Mouse (Mus musculus): Measurements from ENCODE around the gene Pomt1. TPM values are rescaled to one million over a fixed set of nuclear protein-coding genes. Genes with fewer than 3 reads are reported as not detected.

Pomt1 gene
- polyA plus RNA-seq, 1 experiment from 2014 or later: 31.6 TPM

DNA sequence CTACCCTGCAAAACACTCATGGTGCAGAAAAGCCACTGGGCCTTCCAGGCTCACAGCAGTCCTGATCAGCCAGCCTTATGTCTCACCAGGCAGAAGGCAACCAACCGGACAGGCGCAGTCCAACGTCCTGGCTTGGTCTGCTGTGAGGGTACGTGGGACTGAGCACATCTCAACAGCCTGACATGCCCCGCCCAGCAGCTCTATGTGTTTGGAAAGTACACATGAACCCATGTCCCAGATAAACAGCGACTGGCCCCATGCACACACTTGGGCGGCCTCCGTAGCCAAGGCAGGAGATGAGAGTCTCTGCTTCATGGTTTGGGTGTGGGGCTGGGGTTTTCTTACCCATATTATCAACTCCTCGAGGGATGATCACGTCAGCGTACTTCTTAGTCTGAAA lies 19.9 kb downstream of the Pomt1 start:
- H3K27ac ChIP-seq: no peak overlapping the region
- peaks cover 69% of the 10 kb centered on the region for H3K36me3 ChIP-seq
- ATAC-seq (replicated peaks; ENCODE audit: low FRiP score): no peak
- peaks cover 15% of the 10 kb centered on the region for H3K4me1 ChIP-seq
- WGBS: 94% methylated on average over 11 of the region's 11 CpGs
- H3K9me3 ChIP-seq (replicated peaks): no peaks in the 10 kb centered on the region
- H3K27me3 ChIP-seq: no peaks in the 10 kb centered on the region
- no peak overlapping the region for H3K9ac ChIP-seq
- no peak overlapping the region for H3K4me3 ChIP-seq (replicated peaks)
- H3K4me2 ChIP-seq: no peak overlapping the region

GRCm38 (mm10) chr2:32258887-32259533 lies 22.6 kb downstream of the Pomt1 start:
- Histone ChIP-seq H3K4me1 (peaks cover 15% of the 10 kb centered on the region), H3K4me2 (peak overlapping the region; percentile 61), H3K27ac (peak overlapping the region; percentile 61), H3K36me3 (peaks cover 42% of the 10 kb centered on the region), H3K4me3 (replicated peaks) (peak overlapping the region; percentile 67), H3K9ac (peak overlapping the region; percentile 79), H3K27me3 (no peaks in the 10 kb centered on the region), H3K9me3 (replicated peaks) (no peaks in the 10 kb centered on the region)
- WGBS: 39% methylated on average over 6 of the region's 6 CpGs
- ATAC-seq (replicated peaks; ENCODE audit: low FRiP score): no peak

GRCm38 (mm10) chr2:32259657-32260417 lies 23.4 kb downstream of the Pomt1 start, which contains the start of gene Uck1:
Gene Uck1, minus strand, starts transcription at chr2:32260159.
- Histone ChIP-seq H3K9me3 (replicated peaks) (no peaks in the 10 kb centered on the region; the same call in 1 of the 2 replicates), H3K36me3 (peaks cover 34% of the 10 kb centered on the region), H3K27me3 (no peaks in the 10 kb centered on the region), H3K9ac (peak within 1 kb of the TSS; percentile 79), H3K4me2 (peak within 1 kb of the TSS; percentile 61), H3K27ac (peak within 1 kb of the TSS; percentile 61), H3K4me1 (peaks cover 15% of the 10 kb centered on the region), H3K4me3 (replicated peaks) (peak within 1 kb of the TSS; percentile 67)
- ATAC-seq (replicated peaks; ENCODE audit: low FRiP score): peak; percentile 94
- 2% methylated on average over 59 of the region's 59 CpGs for WGBS

GRCm38 (mm10) chr2:32260635-32261034 lies 24.2 kb downstream of the Pomt1 start:
- Histone ChIP-seq H3K9ac (no peak overlapping the region), H3K4me3 (replicated peaks) (no peak overlapping the region), H3K27ac (0 out of 2 replicates have a peak overlapping the region, but pooled peaks have one; percentile 61), H3K4me1 (peaks cover 15% of the 10 kb centered on the region), H3K9me3 (replicated peaks) (no peaks in the 10 kb centered on the region; the same call in 1 of the 2 replicates), H3K27me3 (no peaks in the 10 kb centered on the region), H3K4me2 (peak overlapping the region; percentile 61; the same call in 1 of the 2 replicates), H3K36me3 (peaks cover 32% of the 10 kb centered on the region)
- 40% methylated on average over 4 of the region's 4 CpGs for WGBS
- no peak for ATAC-seq (replicated peaks; ENCODE audit: low FRiP score)

DNA sequence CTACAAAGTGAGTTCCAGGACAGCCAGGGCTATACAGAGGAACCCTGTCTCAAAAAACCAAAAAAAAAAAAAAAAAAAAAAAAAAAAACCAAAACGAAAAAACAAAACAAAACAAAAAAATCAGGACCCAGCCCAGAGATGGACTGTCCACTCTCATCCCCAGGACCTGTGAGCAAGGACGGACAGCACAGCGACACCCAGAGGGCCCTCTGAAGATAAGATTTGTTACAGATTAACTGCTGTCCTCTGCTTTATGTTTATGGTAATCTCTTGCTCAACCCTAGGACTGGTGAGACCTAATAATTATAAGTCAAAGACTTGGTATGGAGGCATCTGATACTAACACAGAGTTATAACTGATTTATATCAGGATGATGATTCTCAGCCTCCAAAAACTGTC lies 39.4 kb downstream of the Pomt1 start:
- 85% methylated on average over 3 of the region's 3 CpGs for WGBS
- H3K4me1 ChIP-seq: no peaks in the 10 kb centered on the region
- H3K27ac ChIP-seq: no peak overlapping the region
- ATAC-seq (replicated peaks; ENCODE audit: low FRiP score): no peak
- no peaks in the 10 kb centered on the region for H3K9me3 ChIP-seq (replicated peaks)
- no peak overlapping the region for H3K9ac ChIP-seq
- no peaks in the 10 kb centered on the region for H3K27me3 ChIP-seq
- H3K4me2 ChIP-seq: no peak overlapping the region
- peaks cover 42% of the 10 kb centered on the region for H3K36me3 ChIP-seq
- H3K4me3 ChIP-seq (replicated peaks): no peak overlapping the region

DNA sequence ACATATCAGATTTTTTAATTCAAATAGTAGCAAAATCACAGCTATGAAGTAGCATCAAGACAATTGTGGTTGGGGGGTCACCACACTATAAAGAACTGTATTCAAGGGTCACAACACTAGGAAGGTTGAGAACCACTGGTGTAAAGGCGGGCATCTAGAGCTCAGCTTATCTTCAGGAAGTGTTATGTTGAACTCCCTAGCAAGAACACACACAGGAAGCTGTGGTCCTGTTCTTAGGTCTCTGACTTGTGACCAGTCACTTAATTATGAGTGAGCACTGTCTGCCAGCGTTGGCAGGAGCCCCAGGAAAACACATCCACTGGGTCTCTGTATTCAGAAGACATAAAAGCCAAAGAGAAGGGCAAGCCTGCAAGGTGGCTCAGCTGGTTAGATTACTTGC lies 45.9 kb downstream of the Pomt1 start:
- ATAC-seq (replicated peaks; ENCODE audit: low FRiP score): no peak
- 89% methylated on average over 2 of the region's 2 CpGs for WGBS

DNA sequence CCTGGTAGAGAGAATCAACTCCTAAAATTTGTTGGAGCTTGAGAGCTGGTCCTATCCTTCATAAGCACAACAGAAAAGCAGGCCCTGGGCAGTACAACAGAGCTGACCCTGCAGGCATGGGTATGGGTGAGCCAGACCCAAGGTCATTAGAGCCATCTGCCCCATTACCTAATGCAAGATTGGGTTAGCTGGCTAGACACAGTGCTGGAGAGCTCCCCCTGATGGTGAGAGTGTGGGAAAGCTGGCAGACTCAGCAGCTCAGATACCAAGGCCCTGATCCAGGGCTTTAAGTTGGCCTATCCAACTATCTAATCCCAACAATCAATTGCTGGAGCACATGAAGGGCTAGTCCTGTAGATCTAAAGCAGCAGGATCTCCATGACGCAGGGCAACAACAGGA lies 46.3 kb downstream of the Pomt1 start:
- Histone ChIP-seq H3K9me3 (replicated peaks) (no peaks in the 10 kb centered on the region), H3K27ac (no peak overlapping the region), H3K4me1 (peaks cover 11% of the 10 kb centered on the region), H3K4me3 (replicated peaks) (no peak overlapping the region), H3K4me2 (no peak overlapping the region), H3K36me3 (peaks cover 82% of the 10 kb centered on the region), H3K27me3 (no peaks in the 10 kb centered on the region), H3K9ac (no peak overlapping the region)
- WGBS: 82% methylated on average over 1 of the region's 1 CpGs
- no peak for ATAC-seq (replicated peaks; ENCODE audit: low FRiP score)

More for the DNA sequence above, 45.9 kb downstream of the Pomt1 start:
- Histone ChIP-seq H3K4me3 (replicated peaks) (no peak overlapping the region), H3K36me3 (peaks cover 86% of the 10 kb centered on the region), H3K4me1 (peaks cover 11% of the 10 kb centered on the region), H3K27ac (no peak overlapping the region), H3K9ac (no peak overlapping the region), H3K27me3 (no peaks in the 10 kb centered on the region), H3K4me2 (no peak overlapping the region), H3K9me3 (replicated peaks) (no peaks in the 10 kb centered on the region)

GRCm38 (mm10) chr2:32283986-32284385 lies 47.6 kb downstream of the Pomt1 start:
- no peak overlapping the region for H3K27ac ChIP-seq
- no peaks in the 10 kb centered on the region for H3K27me3 ChIP-seq
- no peak for ATAC-seq (replicated peaks; ENCODE audit: low FRiP score)
- H3K4me1 ChIP-seq: peaks cover 15% of the 10 kb centered on the region
- H3K36me3 ChIP-seq: peaks cover 69% of the 10 kb centered on the region
- H3K4me2 ChIP-seq: no peak overlapping the region
- H3K9ac ChIP-seq: no peak overlapping the region
- H3K4me3 ChIP-seq (replicated peaks): no peak overlapping the region
- H3K9me3 ChIP-seq (replicated peaks): no peaks in the 10 kb centered on the region
- WGBS: 92% methylated on average over 3 of the region's 3 CpGs

GRCm38 (mm10) chr2:32287334-32287840 lies 51.0 kb downstream of the Pomt1 start, which contains the start of gene Golga2:
Gene Golga2, plus strand, starts transcription at chr2:32287384.
- Histone ChIP-seq H3K9me3 (replicated peaks) (no peaks in the 10 kb centered on the region), H3K4me2 (peak within 1 kb of the TSS; percentile 84), H3K27ac (peak within 1 kb of the TSS; percentile 83), H3K4me1 (peaks cover 21% of the 10 kb centered on the region), H3K9ac (peak within 1 kb of the TSS; percentile 86), H3K36me3 (peaks cover 48% of the 10 kb centered on the region), H3K4me3 (replicated peaks) (peak within 1 kb of the TSS; percentile 82), H3K27me3 (no peaks in the 10 kb centered on the region)
- peak; percentile 11 for ATAC-seq (replicated peaks; ENCODE audit: low FRiP score)
- 1% methylated on average over 23 of the region's 23 CpGs for WGBS

DNA sequence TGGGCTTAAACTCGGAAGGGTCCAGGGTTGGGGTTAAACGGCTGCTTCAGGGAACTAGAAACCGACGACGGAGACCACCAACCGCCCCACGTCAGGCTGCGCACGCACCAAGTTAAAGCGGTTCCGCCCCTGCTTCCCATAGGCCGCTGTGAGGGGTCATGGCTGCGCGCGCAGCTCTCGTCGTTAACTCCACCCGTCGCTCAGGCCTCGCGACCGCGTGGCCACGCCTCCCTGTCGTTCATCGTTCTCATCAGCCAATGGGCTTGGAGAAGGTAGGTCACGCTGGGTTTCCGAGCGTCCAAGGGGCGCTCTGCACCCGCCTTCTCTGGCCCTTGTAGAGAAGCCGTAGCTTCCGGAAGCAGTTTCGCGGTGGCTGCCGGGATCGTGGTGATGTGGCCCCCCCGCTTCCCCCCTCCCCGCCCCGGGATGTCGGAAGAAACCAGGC lies 51.6 kb downstream of the Pomt1 start, which contains the start of gene Swi5:
TSS of gene Swi5 (minus strand) at position 153 of the 445 bp plus-strand sequence.
- peak within 1 kb of the TSS; percentile 86 for H3K9ac ChIP-seq
- H3K4me3 ChIP-seq (replicated peaks): peak within 1 kb of the TSS; percentile 82
- H3K9me3 ChIP-seq (replicated peaks): no peaks in the 10 kb centered on the region
- WGBS: under 1% methylated on average over 41 of the region's 41 CpGs
- H3K4me2 ChIP-seq: peak within 1 kb of the TSS; percentile 84
- H3K27me3 ChIP-seq: no peaks in the 10 kb centered on the region
- H3K4me1 ChIP-seq: peaks cover 21% of the 10 kb centered on the region
- peak; percentile 98 for ATAC-seq (replicated peaks; ENCODE audit: low FRiP score)
- peak within 1 kb of the TSS; percentile 83 for H3K27ac ChIP-seq
- H3K36me3 ChIP-seq: peaks cover 48% of the 10 kb centered on the region

GRCm38 (mm10) chr2:32288371-32288931 lies 52.1 kb downstream of the Pomt1 start:
- Histone ChIP-seq H3K27me3 (no peaks in the 10 kb centered on the region), H3K9ac (peak overlapping the region; percentile 79), H3K4me1 (peaks cover 21% of the 10 kb centered on the region), H3K4me3 (replicated peaks) (peak overlapping the region; percentile 82), H3K36me3 (peaks cover 46% of the 10 kb centered on the region), H3K9me3 (replicated peaks) (no peaks in the 10 kb centered on the region), H3K4me2 (peak overlapping the region; percentile 76), H3K27ac (peak overlapping the region; percentile 79)
- WGBS: 3% methylated on average over 29 of the region's 29 CpGs
- peak; percentile 68 for ATAC-seq (replicated peaks; ENCODE audit: low FRiP score)
